ENCODE assay signal across 8 mouse cellular contexts in the genomic region with DNA sequence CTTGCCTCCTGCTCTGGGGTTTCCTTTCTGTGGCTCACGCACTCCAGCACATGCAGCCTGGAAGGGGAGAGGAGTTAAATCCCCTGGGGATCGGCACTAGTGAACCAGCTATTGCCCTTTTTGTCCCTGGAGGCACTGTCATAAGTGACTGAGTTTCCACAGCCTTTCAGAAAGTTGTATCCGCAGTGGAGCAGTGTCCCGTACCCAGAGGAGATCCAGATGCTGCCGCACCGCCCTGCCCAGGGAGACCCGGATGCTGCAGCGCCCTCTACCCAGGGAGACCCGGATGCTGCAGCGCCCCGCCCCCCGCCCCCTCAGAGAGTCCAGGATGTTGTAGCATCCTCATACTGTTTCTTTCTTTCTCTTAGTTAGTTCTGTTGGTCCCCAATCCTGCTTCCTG. TPM values are rescaled to one million over a fixed set of nuclear protein-coding genes. Genes with fewer than 3 reads are reported as not detected.
DNase-seq lines count a peak whose midpoint lies in the region; ATAC-seq and TF ChIP-seq lines count a peak whose summit lies in the region.

No protein-coding gene starts in this region.

- no peak for TF ChIP-seq POLR2A in ES-Bruce4 (IDR thresholded peaks at IDR 0.05; ENCODE audit: insufficient read depth, low read length)

- WGBS in hindbrain, embryonic 10.5 days = 20% methylated on average over 12 of the region's 12 CpGs

- H3K4me1 ChIP-seq in ES-Bruce4 (ENCODE audit: control insufficient read depth, insufficient read depth, low read length) = no peaks in the 10 kb centered on the region
- H3K4me1 ChIP-seq in hindbrain, embryonic 10.5 days (replicated peaks) = peaks cover 5% of the 10 kb centered on the region; the same call in 1 of the 2 replicates

- H3K9ac ChIP-seq in ES-Bruce4 (ENCODE audit: low read depth, poor library complexity, severe bottlenecking) = peak overlapping the region; percentile 20; the same call in 1 of the 2 replicates

- TF ChIP-seq CTCF in ES-Bruce4 (IDR thresholded peaks at IDR 0.05; ENCODE audit: low read depth, low read length) = peak; percentile 25

- DNase-seq in embryo, embryonic 9.5 days (ENCODE audit: extremely low spot score) = peak; percentile 60
- peak; percentile 51 for DNase-seq in hindbrain, embryonic 10.5 days (ENCODE audit: low spot score)
- peak; percentile 12 for DNase-seq in lung, postnatal 36 days
- no peak for DNase-seq in urinary bladder, postnatal 25 days (ENCODE audit: low spot score)
- DNase-seq in spleen, postnatal 10 days (ENCODE audit: low spot score in 2 of 2) = no peak
- no peak for DNase-seq in right cerebral cortex, postnatal 25 days

- H3K36me3 ChIP-seq in ES-Bruce4 (ENCODE audit: control insufficient read depth, insufficient read depth, low read length, poor library complexity, severe bottlenecking) = no peaks in the 10 kb centered on the region
- no peaks in the 10 kb centered on the region for H3K36me3 ChIP-seq in hindbrain, embryonic 10.5 days

- TF ChIP-seq EP300 in ES-Bruce4 (IDR thresholded peaks at IDR 0.05; ENCODE audit: insufficient read depth, low read depth, low read length) = no peak

- H3K4me3 ChIP-seq in ES-Bruce4 (ENCODE audit: low read depth, low read length) = peak overlapping the region; percentile 39
- peak overlapping the region; percentile 34 for H3K4me3 ChIP-seq in hindbrain, embryonic 10.5 days

- H3K9me3 ChIP-seq in ES-Bruce4 (replicated peaks; ENCODE audit: control insufficient read depth, insufficient read depth, low read length, poor library complexity, severe bottlenecking) = no peaks in the 10 kb centered on the region
- H3K9me3 ChIP-seq in hindbrain, embryonic 10.5 days = no peaks in the 10 kb centered on the region

- ATAC-seq in erythroblast, adult 5-6 weeks (replicated peaks; ENCODE audit: low FRiP score, poor library complexity, severe bottlenecking) = no peak

- no peak overlapping the region for H3K27ac ChIP-seq in ES-Bruce4 (ENCODE audit: insufficient read depth, low read length)
- H3K27ac ChIP-seq in hindbrain, embryonic 10.5 days = no peak overlapping the region; the same call in 1 of the 2 replicates

- no peaks in the 10 kb centered on the region for H3K27me3 ChIP-seq in ES-Bruce4 (ENCODE audit: control insufficient read depth, insufficient read depth, low read length, poor library complexity, severe bottlenecking)
- H3K27me3 ChIP-seq in hindbrain, embryonic 10.5 days (ENCODE audit: insufficient read depth, poor library complexity, severe bottlenecking) = no peaks in the 10 kb centered on the region

RNA-seq across cellular contexts. Expression of gene Susd1, which starts 56.3 kb away (rescaled TPM):
- polyA plus RNA-seq in ES-Bruce4 (2011; ENCODE audit: insufficient read depth, insufficient read length, low read depth, missing spikeins) = 7.6 and 9.7 TPM in 2 replicates
- 2.0 and 2.1 TPM in 2 replicates for polyA plus RNA-seq in hindbrain, embryonic 10.5 days (2016; fragmentation: Nextera tagmentation; extraction: Ambion mirVana)
- 14.6 and 19.4 TPM in 2 replicates for total RNA-seq in erythroblast, adult 5-6 weeks (2015; ENCODE audit: low replicate concordance)
- 22.6 and 23.5 TPM in 2 replicates for total RNA-seq in erythroblast, adult 5-6 weeks (2017; ENCODE audit: low replicate concordance)

Comparison
In these comparisons a context has a peak if more than half of its experiments do, and no peak if none do; other contexts are left out.
1. DNase-seq: peak in embryo, embryonic 9.5 days (single experiment), hindbrain, embryonic 10.5 days (single experiment) and lung, postnatal 36 days (single experiment); none in urinary bladder, postnatal 25 days (single experiment), spleen, postnatal 10 days (0 of 2) and right cerebral cortex, postnatal 25 days (single experiment).